Mouse (Mus musculus) thymus, postnatal 4 days (tissue): ENCODE data around the gene Alyref.
A peak's percentile ranks its signal among the peaks of the same experiment; 100 is the strongest.
"Not testable (repeated sequence)": the region's sequence is repeated elsewhere in the genome, so short reads cannot be mapped to it uniquely, and the experiment has no call there.

Experiments
- DNase-seq: peaks from one replicate; pipeline ENCODE4 v3.0.0; 2021

The Alyref gene

GRCm38 (mm10) chr11:120572752-120573584 lies 25.2 kb downstream of the Alyref start, which contains the start of gene P4hb:
Gene P4hb, minus strand, starts transcription at chr11:120573253.
- DNase-seq = peak; percentile 99

- no peak for DNase-seq
Measured at GRCm38 (mm10) chr11:120572417-120572751, 25.8 kb downstream of the Alyref start.

- DNase-seq = no peak
Measured at GRCm38 (mm10) chr11:120571754-120572416, 26.3 kb downstream of the Alyref start.

- no peak for DNase-seq
Measured at GRCm38 (mm10) chr11:120571122-120571521, 27.0 kb downstream of the Alyref start.

- no peak for DNase-seq
Measured at GRCm38 (mm10) chr11:120568324-120568723, 29.8 kb downstream of the Alyref start.

- DNase-seq = no peak
Measured at GRCm38 (mm10) chr11:120565114-120565513, 33.1 kb downstream of the Alyref start.

- no peak for DNase-seq
Measured at GRCm38 (mm10) chr11:120562949-120563348, 35.2 kb downstream of the Alyref start.

- no peak for DNase-seq
Measured at GRCm38 (mm10) chr11:120560952-120561728, 37.0 kb downstream of the Alyref start.

- DNase-seq = not testable (repeated sequence)
Measured at GRCm38 (mm10) chr11:120558843-120559242, 39.3 kb downstream of the Alyref start.

- no peak for DNase-seq
Measured at GRCm38 (mm10) chr11:120555260-120555659, 42.9 kb downstream of the Alyref start.

GRCm38 (mm10) chr11:120554834-120555233 lies 43.3 kb downstream of the Alyref start:
- DNase-seq = no peak

- DNase-seq = no peak
Measured at GRCm38 (mm10) chr11:120552736-120553135, 45.4 kb downstream of the Alyref start.

GRCm38 (mm10) chr11:120550810-120551440 lies 47.2 kb downstream of the Alyref start, which contains the start of gene Ppp1r27:
Gene Ppp1r27, minus strand, starts transcription at chr11:120551132.
- DNase-seq = no peak

GRCm38 (mm10) chr11:120549986-120550809 lies 48.0 kb downstream of the Alyref start:
- DNase-seq = peak; percentile 33

GRCm38 (mm10) chr11:120549168-120549945 lies 48.8 kb downstream of the Alyref start, which contains the start of gene Mcrip1:
Gene Mcrip1, minus strand, starts transcription at chr11:120549727.
- DNase-seq = peak; percentile 97

- DNase-seq = no peak
Measured at GRCm38 (mm10) chr11:120548786-120549167, 49.4 kb downstream of the Alyref start.

GRCm38 (mm10) chr11:120548214-120548613 lies 50.0 kb downstream of the Alyref start:
- DNase-seq = no peak

GRCm38 (mm10) chr11:120547469-120547868 lies 50.7 kb downstream of the Alyref start:
- peak; percentile 36 for DNase-seq

GRCm38 (mm10) chr11:120545964-120546363 lies 52.2 kb downstream of the Alyref start:
- no peak for DNase-seq

- DNase-seq = no peak
Measured at GRCm38 (mm10) chr11:120542376-120542775, 55.8 kb downstream of the Alyref start.
